Mouse (Mus musculus) urinary bladder, adult 2 months (tissue): ENCODE measurements at regions not wholly inside any gene's neighbourhood (a gene's known extent, or its start where the extent isn't known, plus 50 kb on each side); places are given as distances from the start of the nearest gene placed in this dataset.

Source experiments
- DNase-seq: peaks from one replicate; pipeline ENCODE4 v3.0.0; 2022; ENCODE audit warnings: low spot score

DNA sequence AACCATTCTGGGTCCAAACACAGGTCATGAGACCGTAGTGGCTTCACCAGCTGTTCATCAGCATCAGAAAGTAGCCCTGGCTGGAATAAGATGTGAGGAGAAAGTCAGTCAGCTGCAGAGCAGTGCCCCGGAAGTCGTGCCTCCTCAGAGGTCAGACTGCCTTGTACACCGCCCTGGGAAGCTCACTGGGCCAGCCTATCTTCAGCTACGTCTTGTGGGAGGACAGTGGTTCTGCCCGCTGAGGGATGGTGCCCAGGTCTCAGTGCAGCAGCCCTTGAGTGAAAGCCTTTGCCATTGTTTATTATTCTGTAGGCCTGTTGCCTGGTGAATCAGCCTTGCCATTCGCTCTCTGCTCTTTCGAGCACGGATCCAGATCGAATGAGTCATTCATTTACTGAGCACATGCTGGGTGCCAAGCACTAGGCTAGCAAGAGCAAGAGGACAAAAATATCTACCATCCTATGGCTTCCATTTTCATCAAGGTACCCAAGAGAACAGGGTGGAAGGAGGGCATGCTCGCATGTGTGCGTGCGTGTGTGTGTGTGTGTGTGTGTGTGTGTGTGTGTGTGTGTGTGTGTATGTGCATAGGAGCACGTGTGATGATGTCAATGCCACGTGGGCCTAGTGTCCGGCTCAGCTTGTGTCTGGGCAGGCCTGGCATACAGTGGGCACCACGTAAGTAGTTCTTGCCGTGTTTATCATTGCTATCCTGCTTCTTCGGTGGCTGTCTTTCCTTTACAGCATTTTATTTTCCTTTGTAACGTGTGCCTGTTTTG lies 1121.0 kb upstream of the A1bg start:
- DNase-seq: peak; percentile 33

DNA sequence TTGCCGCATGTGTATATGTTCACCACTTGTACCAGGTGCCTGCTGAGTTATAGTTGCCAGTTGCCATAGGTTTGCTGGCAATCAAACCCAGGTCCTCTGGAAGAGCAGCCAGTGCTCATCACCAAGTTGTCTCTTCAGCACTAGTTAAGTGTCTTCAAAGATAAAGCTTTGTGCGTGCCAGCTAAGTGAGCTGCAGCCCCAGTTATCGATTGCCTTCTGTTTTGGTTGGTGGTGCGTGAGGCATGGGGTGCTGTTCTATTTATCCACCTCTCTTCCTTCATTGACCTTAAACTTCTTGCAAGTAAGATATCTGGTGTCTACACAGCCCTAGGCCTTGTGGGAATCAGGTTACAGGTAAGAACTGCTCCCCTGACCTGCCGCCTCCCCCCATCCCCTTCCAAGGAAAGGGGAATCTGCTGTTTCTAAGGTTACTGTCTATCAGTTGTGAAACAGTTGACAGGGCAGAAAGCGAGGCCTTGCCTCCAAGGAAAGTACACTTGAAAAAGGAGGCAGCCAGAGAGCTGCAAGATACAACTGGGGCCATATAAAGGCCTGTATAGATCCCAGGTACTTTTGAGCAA lies 1120.2 kb upstream of the A1bg start:
- no peak for DNase-seq
